Mouse (Mus musculus) stomach, embryonic 15.5 days (tissue): Measurements from ENCODE around the gene Olfr1386. TPM values are rescaled to one million over a fixed set of nuclear protein-coding genes. Genes with fewer than 3 reads are reported as not detected.
"Not testable (repeated sequence)": the region's sequence is repeated elsewhere in the genome, so short reads cannot be mapped to it uniquely, and the experiment has no call there.

ENCODE experiments used
- ATAC-seq: fragments of 200-750 bp; cut with Nextera tagmentation; 2 replicates; pipeline ENCODE4 v1.8.0; 2017; ENCODE audit warnings: low read depth, moderate number of reproducible peaks, moderate TSS enrichment; ENCODE audit not compliant: insufficient read depth, low FRiP score
- H3K27ac ChIP-seq: fragments of 300-500 bp; sonication (generic); 2 replicates; pipeline ENCODE4 v1.5.1; 2015; ENCODE audit warnings: mild to moderate bottlenecking, inconsistent platforms
- H3K27me3 ChIP-seq: fragments of 300-500 bp; sonication (generic); replicated peaks from 2 replicates; pipeline ENCODE4 v1.6.1; 2015; ENCODE audit warnings: inconsistent platforms
- H3K36me3 ChIP-seq: fragments of 300-500 bp; sonication (generic); 2 replicates; pipeline ENCODE4 v1.6.1; 2015; ENCODE audit warnings: inconsistent platforms
- H3K4me1 ChIP-seq: fragments of 300-500 bp; sonication (generic); 2 replicates; pipeline ENCODE4 v1.6.1; 2015; ENCODE audit warnings: inconsistent platforms
- H3K4me2 ChIP-seq: fragments of 300-500 bp; sonication (generic); 2 replicates; pipeline ENCODE4 v1.6.1; 2015; ENCODE audit warnings: mild to moderate bottlenecking, inconsistent platforms
- H3K4me3 ChIP-seq: fragments of 300-500 bp; sonication (generic); replicated peaks from 2 replicates; pipeline ENCODE4 v1.5.1; 2015; ENCODE audit warnings: inconsistent platforms
- H3K9ac ChIP-seq: fragments of 300-500 bp; sonication (generic); 2 replicates; pipeline ENCODE4 v1.6.1; 2015; ENCODE audit warnings: inconsistent platforms
- H3K9me3 ChIP-seq: fragments of 300-500 bp; sonication (generic); 2 replicates; pipeline ENCODE4 v1.6.1; 2016; ENCODE audit warnings: inconsistent platforms
- WGBS: fragments of 180-500 bp; shearing (Covaris S2); methylation state at CpG from one replicate; pipeline ENCODE4 v1.1.7; 2015; 5-methylcytosine and 5-hydroxymethylcytosine counted together
- polyA plus RNA-seq: library from polyadenylated mRNA; unstranded; fragments of >200 nt; fragmentation: Nextera tagmentation; extraction: Ambion mirVana; gene quantifications from 2 replicates; pipeline ENCODE4 v1.2.1, GENCODE M21; 2015

Gene Olfr1386
- polyA plus RNA-seq = not detected in 2 replicates

DNA sequence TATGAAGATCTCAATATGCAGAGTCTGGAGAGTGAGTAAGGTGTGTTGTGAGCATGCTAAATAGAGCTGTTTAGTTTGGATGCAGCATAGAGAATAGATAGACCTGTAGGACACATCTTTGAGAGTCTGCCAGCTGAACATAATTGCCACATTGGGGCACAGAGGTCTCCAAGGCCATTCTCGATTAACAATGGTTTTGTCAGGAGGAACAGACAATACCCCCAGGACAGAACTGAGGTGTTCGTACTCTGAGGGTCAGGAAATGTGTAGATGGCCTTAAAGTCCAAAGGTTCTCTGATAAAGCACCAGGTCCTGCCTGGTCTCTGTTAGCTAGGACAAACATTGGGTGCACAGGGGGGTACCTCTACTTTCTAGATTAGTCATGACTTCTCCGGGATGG is at the start of gene Olfr1386:
Gene Olfr1386, plus strand, starts transcription at position 301 of the 400 bp plus-strand sequence.
- H3K9me3 ChIP-seq, H3K36me3 ChIP-seq, H3K4me1 ChIP-seq, ATAC-seq, H3K9ac ChIP-seq, H3K27me3 ChIP-seq, H3K4me3 ChIP-seq, H3K27ac ChIP-seq, H3K4me2 ChIP-seq: not testable (repeated sequence)
- 85% methylated on average over 3 of the region's 3 CpGs for WGBS

DNA sequence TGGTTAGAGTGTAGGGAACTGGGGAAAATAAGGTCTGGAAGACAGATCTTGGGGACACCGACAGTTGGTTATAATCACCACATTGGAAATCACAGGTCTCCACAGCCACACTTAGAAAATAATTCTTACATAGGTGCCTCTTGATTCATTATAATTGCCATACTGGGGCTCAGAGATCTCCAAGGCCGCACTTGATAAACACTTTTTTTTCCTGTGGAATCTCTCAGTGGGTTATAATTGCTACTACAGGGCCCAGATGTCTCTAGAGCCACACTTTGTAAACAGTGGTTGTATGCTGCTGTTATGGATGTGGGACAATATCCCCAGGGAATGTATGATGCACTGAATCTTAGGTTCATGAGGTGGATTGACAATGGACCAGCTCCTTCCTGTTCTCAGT is 42.1 kb upstream of the Olfr1386 start, which contains the start of gene Olfr1389:
Gene Olfr1389, plus strand, starts transcription at position 301 of the 400 bp plus-strand sequence.
- WGBS = 85% methylated on average over 2 of the region's 2 CpGs
- no peak for ATAC-seq
- H3K36me3 ChIP-seq = no peaks in the 10 kb centered on the region
- H3K4me1 ChIP-seq = no peaks in the 10 kb centered on the region
- no peak within 1 kb of the TSS for H3K4me2 ChIP-seq
- no peak within 1 kb of the TSS for H3K9ac ChIP-seq
- no peaks in the 10 kb centered on the region for H3K27me3 ChIP-seq
- no peak within 1 kb of the TSS for H3K4me3 ChIP-seq
- H3K9me3 ChIP-seq = no peaks in the 10 kb centered on the region
- no peak within 1 kb of the TSS for H3K27ac ChIP-seq

DNA sequence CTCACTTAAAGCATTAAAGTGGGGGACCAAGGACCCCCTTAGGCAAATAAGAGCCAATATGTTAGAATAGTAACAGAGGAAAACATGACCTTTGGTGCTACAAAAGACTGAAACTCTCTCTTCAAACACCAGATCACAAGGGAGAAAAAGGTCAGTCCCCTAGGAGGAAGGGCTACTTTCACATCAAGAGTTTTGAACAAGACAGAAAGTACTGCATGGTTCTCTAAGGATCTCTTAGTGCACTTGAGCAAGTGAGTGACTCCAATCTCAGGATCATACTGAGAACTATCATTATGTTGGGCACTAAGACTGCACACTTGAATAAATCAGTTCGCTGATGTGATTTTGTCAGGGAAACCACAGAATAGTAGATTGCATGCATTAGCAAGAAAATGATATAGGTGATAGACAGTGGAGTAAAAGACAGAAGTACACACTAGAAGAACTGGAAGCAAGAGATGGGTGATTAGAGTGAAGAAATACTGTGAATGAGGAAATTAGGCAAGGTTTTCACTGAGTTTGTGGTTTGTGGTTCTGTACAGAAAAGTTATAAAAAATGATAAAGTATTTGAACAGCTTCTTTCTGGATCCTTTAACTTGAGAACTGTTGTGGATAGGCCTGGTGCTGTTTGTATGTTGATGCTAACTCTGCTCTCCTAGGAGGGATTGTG is 39.5 kb upstream of the Olfr1386 start:
- H3K4me3 ChIP-seq = no peak overlapping the region
- H3K27me3 ChIP-seq = no peaks in the 10 kb centered on the region
- H3K9ac ChIP-seq = no peak overlapping the region
- H3K4me2 ChIP-seq = no peak overlapping the region
- no peak for ATAC-seq
- 85% methylated on average over 1 of the region's 1 CpGs for WGBS
- H3K27ac ChIP-seq = no peak overlapping the region
- no peaks in the 10 kb centered on the region for H3K36me3 ChIP-seq
- no peaks in the 10 kb centered on the region for H3K4me1 ChIP-seq
- no peaks in the 10 kb centered on the region for H3K9me3 ChIP-seq

DNA sequence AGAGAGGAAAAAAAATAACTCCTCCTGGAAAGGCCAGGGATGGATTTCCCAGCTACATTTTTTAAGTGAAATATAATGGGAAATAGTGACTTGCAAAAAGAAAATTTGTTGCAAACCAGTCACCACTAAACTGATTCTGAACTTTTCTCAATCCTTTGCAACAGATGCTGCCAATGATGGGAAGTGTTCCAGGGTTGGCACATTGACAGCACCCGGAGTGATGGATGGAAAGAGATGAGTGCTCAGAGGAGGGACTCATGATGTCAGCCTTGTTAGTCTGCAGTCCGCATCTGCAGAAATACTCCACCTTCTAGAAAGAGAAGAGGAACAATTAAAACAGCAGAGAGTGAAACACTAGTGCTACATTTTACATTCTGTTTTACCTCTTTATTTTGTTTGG is 35.2 kb upstream of the Olfr1386 start:
- ATAC-seq = no peak
- Histone ChIP-seq H3K27ac (no peak overlapping the region), H3K9me3 (no peaks in the 10 kb centered on the region), H3K4me1 (no peaks in the 10 kb centered on the region), H3K4me3 (no peak overlapping the region), H3K27me3 (no peaks in the 10 kb centered on the region), H3K36me3 (no peaks in the 10 kb centered on the region), H3K9ac (no peak overlapping the region), H3K4me2 (no peak overlapping the region)
- 85% methylated on average over 2 of the region's 2 CpGs for WGBS

DNA sequence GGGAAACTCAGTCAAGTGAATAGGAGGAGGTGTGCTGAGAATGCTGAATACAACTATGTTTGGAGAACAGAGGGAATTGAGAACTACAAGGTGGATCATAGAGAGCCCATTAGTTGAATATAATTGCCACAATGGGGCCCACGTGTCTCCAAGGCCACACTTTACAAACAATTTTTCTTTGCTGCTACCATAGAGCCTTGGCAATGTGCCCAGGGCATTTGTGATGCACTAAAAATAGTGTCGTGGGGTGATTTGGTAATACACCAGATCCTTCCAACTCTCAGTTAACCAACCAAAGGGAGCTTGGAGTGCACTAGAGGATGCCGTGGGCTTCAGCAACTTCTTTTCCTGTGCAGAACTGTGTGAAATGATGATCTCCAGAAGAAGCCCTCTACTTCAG is 28.4 kb upstream of the Olfr1386 start, which contains the start of gene Olfr1388:
Gene Olfr1388, plus strand, starts transcription at position 214 of the 400 bp plus-strand sequence.
- Histone ChIP-seq H3K4me3 (no peak within 1 kb of the TSS), H3K27me3 (no peaks in the 10 kb centered on the region), H3K4me1 (no peaks in the 10 kb centered on the region), H3K4me2 (no peak within 1 kb of the TSS), H3K27ac (no peak within 1 kb of the TSS), H3K9ac (no peak within 1 kb of the TSS), H3K9me3 (no peaks in the 10 kb centered on the region), H3K36me3 (no peaks in the 10 kb centered on the region)
- no peak for ATAC-seq
- WGBS = 56% methylated on average over 3 of the region's 3 CpGs

DNA sequence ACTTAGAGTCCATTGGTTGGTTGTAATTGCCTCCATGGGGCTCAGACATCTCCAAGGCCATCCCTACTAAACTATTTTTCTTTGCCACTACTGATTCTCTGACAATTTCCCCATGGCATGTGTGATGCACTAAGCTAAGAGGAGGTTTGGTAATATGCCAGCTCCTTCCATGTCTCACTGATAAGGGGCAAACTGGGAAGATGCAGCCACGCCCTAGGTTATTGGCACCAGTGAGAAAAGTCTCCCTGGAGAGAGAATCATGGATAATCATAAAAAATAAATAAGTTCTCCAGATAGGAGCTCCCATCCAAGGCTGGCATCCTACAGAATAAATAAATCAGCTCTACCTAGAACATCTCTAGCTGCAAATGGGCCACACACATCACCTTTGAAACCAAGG is 9.8 kb upstream of the Olfr1386 start, which contains the start of gene Olfr1387:
Gene Olfr1387, plus strand, starts transcription at position 301 of the 400 bp plus-strand sequence.
- WGBS = 80% methylated on average over 1 of the region's 1 CpGs
- Histone ChIP-seq H3K27me3 (no peaks in the 10 kb centered on the region), H3K36me3 (no peaks in the 10 kb centered on the region)

DNA sequence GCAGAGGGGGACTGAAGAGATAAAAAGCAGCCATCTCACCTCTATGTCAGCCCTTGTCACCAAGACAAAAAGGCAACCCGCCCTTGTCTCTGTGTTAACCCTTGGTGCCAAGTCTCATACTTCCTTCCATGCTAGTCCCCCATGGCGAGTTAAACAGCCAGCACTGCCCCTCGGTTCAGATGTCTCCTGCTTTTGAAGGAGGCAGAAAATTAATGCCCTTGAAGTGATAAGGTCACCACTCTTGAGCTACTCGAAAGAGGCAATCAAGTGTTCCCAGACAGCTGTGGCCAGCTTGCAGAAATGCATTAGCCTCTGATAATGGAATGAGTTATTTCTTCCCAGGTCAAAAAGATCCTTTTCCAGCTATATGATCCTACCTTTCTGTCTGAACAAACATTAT is 21.1 kb downstream of the Olfr1386 start:
- Histone ChIP-seq H3K4me3 (no peak overlapping the region), H3K9me3 (no peaks in the 10 kb centered on the region), H3K4me1 (no peaks in the 10 kb centered on the region), H3K4me2 (no peak overlapping the region), H3K27ac (no peak overlapping the region), H3K27me3 (no peaks in the 10 kb centered on the region), H3K36me3 (no peaks in the 10 kb centered on the region), H3K9ac (no peak overlapping the region)
- ATAC-seq = no peak
- 34% methylated on average over 4 of the region's 4 CpGs for WGBS

More for the DNA sequence above, 9.8 kb upstream of the Olfr1386 start, which contains the start of gene Olfr1387:
- no peak within 1 kb of the TSS for H3K4me3 ChIP-seq
- H3K9me3 ChIP-seq = no peaks in the 10 kb centered on the region
- no peak within 1 kb of the TSS for H3K27ac ChIP-seq
- H3K9ac ChIP-seq = no peak within 1 kb of the TSS
- no peaks in the 10 kb centered on the region for H3K4me1 ChIP-seq
- no peak for ATAC-seq
- no peak within 1 kb of the TSS for H3K4me2 ChIP-seq

DNA sequence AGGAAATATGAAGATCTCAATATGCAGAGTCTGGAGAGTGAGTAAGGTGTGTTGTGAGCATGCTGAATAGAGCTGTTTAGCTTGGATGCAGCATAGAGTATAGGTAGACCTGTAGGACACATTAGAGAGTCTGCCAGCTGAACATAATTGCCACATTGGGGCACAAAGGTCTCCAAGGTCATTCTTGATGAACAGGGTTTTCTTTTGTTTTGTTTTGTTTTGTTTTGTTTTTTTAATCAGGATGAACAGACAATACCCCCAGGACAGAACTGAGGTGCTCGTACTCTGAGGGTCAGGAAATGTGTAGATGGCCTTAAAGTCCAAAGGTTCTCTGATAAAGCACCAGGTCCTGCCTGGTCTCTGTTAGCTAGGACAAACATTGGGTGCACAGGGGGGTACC is 23.9 kb downstream of the Olfr1386 start, which contains the start of gene Olfr1385:
Gene Olfr1385, plus strand, starts transcription at position 301 of the 400 bp plus-strand sequence.
- not testable (repeated sequence) for H3K4me3 ChIP-seq, H3K9me3 ChIP-seq
- 81% methylated on average over 1 of the region's 1 CpGs for WGBS

DNA sequence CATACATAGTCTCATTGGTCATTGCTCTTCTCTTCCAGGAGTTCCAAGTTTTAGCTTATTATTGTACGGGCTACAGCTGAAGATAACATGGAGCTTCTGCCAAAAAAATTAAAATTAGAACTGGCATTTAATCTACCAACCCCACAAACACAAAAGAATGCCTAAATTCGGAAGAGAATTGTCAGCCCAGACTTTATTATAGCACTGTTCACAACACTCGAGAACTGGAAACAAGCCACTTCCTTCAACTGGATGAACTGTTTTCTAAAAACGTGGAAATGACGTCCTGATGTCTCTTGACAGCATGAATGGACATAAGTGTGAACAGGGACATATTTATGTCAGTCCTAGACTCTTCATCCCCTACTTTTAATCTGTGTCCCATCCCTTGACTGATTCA is 53.2 kb downstream of the Olfr1386 start:
- Histone ChIP-seq H3K4me3 (no peak overlapping the region), H3K36me3 (no peaks in the 10 kb centered on the region), H3K4me1 (no peaks in the 10 kb centered on the region), H3K27me3 (no peaks in the 10 kb centered on the region), H3K9me3 (no peaks in the 10 kb centered on the region), H3K27ac (no peak overlapping the region), H3K9ac (no peak overlapping the region), H3K4me2 (no peak overlapping the region)
- ATAC-seq = no peak
- WGBS = 68% methylated on average over 5 of the region's 5 CpGs

More for the DNA sequence above, 23.9 kb downstream of the Olfr1386 start, which contains the start of gene Olfr1385:
- not testable (repeated sequence) for H3K9ac ChIP-seq, H3K27me3 ChIP-seq, H3K4me1 ChIP-seq, H3K36me3 ChIP-seq, ATAC-seq, H3K27ac ChIP-seq, H3K4me2 ChIP-seq

DNA sequence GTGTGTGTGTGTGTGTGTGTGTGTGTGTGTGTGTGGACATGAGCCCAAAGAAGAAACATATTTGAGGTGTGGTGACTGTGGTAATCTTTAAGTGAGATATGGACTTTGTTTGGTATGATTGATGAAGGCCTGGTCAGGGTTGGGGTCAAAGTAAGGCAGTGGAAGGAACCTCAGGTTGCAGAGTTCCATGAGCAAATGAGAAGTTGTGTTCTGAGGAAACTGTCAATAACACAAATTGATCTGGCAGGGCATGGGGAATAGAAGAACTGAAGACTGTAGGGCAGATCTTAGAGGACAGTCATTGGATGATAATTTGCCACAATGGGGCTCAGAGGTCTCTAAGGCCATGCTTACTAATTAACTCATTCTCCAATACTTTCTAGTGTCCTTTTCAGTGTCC is 54.5 kb downstream of the Olfr1386 start, which contains the start of gene Olfr1383:
Gene Olfr1383, plus strand, starts transcription at position 301 of the 400 bp plus-strand sequence.
- ATAC-seq = no peak
- no peaks in the 10 kb centered on the region for H3K36me3 ChIP-seq
- H3K4me2 ChIP-seq = no peak within 1 kb of the TSS
- no peak within 1 kb of the TSS for H3K4me3 ChIP-seq
- H3K9ac ChIP-seq = no peak within 1 kb of the TSS
- H3K4me1 ChIP-seq = no peaks in the 10 kb centered on the region
- H3K27ac ChIP-seq = no peak within 1 kb of the TSS
- no peaks in the 10 kb centered on the region for H3K9me3 ChIP-seq
- H3K27me3 ChIP-seq = no peaks in the 10 kb centered on the region
